Mouse (Mus musculus): ENCODE measurements at regions not wholly inside any gene's neighbourhood (a gene's known extent, or its start where the extent isn't known, plus 50 kb on each side); places are given as distances from the start of the nearest gene placed in this dataset.
"Not testable (repeated sequence)": the region's sequence is repeated elsewhere in the genome, so short reads cannot be mapped to it uniquely, and the experiment has no call there.

DNA sequence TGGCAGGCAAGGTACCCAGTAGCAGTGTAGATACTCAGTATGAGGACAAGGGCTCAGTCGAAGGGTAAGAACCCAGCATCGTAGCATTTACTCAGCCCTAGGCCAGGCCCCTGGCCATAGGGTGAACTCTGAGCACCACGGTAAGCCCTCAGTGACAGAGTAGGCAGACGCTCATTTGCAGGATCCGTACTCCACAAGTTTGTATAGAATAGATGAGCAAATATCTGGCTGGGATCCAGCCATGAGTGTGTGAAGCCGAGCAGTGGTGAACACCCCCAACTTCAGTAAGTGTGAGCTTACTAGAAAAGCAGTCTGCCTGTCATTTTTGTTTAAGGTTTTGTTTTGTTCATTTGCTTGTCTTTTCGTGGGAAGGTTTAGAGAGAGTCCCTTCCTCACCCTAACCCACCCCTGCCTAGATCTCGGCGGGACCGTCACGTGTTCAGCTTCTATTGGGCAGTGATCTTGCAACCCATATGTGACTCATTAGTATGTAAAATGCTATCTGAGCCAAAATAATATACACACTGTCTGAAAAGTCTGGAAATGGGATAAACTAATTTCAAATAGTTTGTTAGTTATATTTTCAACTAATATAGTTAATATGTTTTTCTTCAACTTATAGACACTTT lies 76.3 kb downstream of the Gm5447 start:
- Histone ChIP-seq H3K27me3 (ENCODE audit: control insufficient read depth, insufficient read depth, low read length) (no peaks in the 10 kb centered on the region), H3K4me1 (ENCODE audit: control insufficient read depth, insufficient read depth, insufficient read length, low read length) (no peaks in the 10 kb centered on the region), H3K27ac (ENCODE audit: insufficient read depth, low read depth, low read length) (no peak overlapping the region), H3K4me3 (ENCODE audit: low read depth, low read length) (no peak overlapping the region), H3K36me3 (ENCODE audit: control insufficient read depth, insufficient read depth, low read length) (no peaks in the 10 kb centered on the region)
- WGBS = 74% methylated on average over 11 of the region's 11 CpGs
- TF ChIP-seq POLR2A (IDR thresholded peaks at IDR 0.05; ENCODE audit: low read depth, low read length) (no peak), CTCF (IDR thresholded peaks at IDR 0.05; ENCODE audit: extremely low read depth, insufficient read length, insufficient replicate concordance, low read depth, low read length) (no peak)

DNA sequence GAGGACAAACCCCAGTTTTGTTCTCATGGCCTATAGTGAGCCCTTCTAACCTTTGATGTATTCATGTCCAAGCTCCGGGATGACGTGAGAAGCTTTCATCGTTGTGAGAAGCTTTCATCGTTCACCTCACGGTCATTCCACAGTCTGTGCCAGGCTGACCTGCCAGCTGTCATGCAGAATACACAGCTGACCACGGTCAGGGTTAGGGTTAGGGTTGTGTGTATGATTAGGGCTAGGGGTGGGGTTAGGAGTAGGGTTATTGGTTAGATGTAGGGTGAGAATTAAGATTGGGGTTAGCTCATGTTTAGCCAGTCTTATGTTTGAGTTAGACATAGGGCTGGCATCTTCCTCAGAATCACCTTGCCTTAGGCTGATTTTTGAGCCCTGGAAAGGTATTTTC lies 77.6 kb downstream of the Gm5447 start:
- WGBS = 93% methylated on average over 2 of the region's 6 CpGs
- not testable (repeated sequence) for H3K36me3 ChIP-seq (ENCODE audit: control insufficient read depth, insufficient read depth, low read length); H3K4me3 ChIP-seq (ENCODE audit: low read depth, low read length); H3K27ac ChIP-seq (ENCODE audit: insufficient read depth, low read depth, low read length); H3K4me1 ChIP-seq (ENCODE audit: control insufficient read depth, insufficient read depth, insufficient read length, low read length); H3K27me3 ChIP-seq (ENCODE audit: control insufficient read depth, insufficient read depth, low read length)

DNA sequence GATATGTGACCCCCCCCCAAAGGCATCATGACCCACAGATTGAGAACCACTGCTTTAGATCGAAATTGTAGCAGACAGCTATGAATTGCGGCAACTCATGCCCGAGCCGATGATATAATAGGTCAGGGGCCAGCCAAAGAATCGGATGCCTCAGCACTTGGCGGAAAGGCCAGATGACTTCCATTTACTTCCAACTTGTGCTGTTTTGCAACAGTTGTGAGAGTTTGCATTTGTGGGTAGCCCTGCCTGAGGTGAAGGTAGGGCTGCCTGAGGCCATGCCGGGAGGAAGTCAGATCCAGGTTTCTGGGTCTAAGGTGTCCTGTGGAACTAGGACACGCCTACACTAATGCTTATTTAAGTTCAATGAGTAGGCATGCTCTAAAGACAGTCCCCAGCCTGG lies 80.4 kb downstream of the Gm5447 start:
- TF ChIP-seq POLR2A (IDR thresholded peaks at IDR 0.05; ENCODE audit: low read depth, low read length) (no peak), CTCF (IDR thresholded peaks at IDR 0.05; ENCODE audit: extremely low read depth, insufficient read length, insufficient replicate concordance, low read depth, low read length) (no peak)
- Histone ChIP-seq H3K4me3 (ENCODE audit: low read depth, low read length) (no peak overlapping the region), H3K27me3 (ENCODE audit: control insufficient read depth, insufficient read depth, low read length) (no peaks in the 10 kb centered on the region), H3K36me3 (ENCODE audit: control insufficient read depth, insufficient read depth, low read length) (no peaks in the 10 kb centered on the region), H3K27ac (ENCODE audit: insufficient read depth, low read depth, low read length) (no peak overlapping the region), H3K4me1 (ENCODE audit: control insufficient read depth, insufficient read depth, insufficient read length, low read length) (no peaks in the 10 kb centered on the region)
- 87% methylated on average over 8 of the region's 8 CpGs for WGBS

DNA sequence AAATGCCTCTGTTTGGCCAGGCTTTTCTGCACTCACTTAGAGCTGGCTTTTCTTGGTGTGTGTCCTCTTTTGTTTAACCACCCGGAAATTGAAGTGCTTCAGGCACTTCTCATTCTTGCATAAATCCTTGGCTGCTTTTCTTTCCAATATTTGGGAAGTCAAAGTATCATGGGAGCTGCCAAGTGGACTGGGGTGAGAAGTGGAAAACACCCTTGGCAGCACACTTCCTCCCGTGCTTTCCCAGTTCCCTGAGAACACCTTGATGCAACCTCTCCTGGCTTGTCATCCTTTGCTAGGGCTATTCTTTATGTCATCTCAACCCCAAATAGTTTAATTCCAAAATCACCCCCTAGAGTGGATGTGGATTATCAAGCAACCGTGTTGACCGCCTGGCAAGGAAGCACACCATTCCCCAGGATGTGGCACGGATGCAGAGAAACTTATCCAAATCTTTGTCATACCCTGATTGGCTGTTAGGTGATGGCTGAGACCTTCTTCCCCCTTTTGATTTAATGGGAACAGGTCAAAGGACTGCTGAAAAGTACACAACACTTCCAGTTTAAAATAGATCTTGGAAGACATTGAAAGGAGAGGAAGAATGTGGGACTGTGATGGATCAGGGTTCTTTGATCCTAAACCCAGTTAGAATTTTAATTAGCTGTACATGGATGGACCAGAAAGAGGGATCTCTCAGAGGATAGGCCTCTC lies 81.5 kb downstream of the Gm5447 start:
- Histone ChIP-seq H3K4me1 (ENCODE audit: control insufficient read depth, insufficient read depth, insufficient read length, low read length) (no peaks in the 10 kb centered on the region), H3K27ac (ENCODE audit: insufficient read depth, low read depth, low read length) (no peak overlapping the region), H3K36me3 (ENCODE audit: control insufficient read depth, insufficient read depth, low read length) (no peaks in the 10 kb centered on the region), H3K4me3 (ENCODE audit: low read depth, low read length) (no peak overlapping the region), H3K27me3 (ENCODE audit: control insufficient read depth, insufficient read depth, low read length) (no peaks in the 10 kb centered on the region)
- 76% methylated on average over 5 of the region's 5 CpGs for WGBS
- no peak for TF ChIP-seq CTCF (IDR thresholded peaks at IDR 0.05; ENCODE audit: extremely low read depth, insufficient read length, insufficient replicate concordance, low read depth, low read length)

DNA sequence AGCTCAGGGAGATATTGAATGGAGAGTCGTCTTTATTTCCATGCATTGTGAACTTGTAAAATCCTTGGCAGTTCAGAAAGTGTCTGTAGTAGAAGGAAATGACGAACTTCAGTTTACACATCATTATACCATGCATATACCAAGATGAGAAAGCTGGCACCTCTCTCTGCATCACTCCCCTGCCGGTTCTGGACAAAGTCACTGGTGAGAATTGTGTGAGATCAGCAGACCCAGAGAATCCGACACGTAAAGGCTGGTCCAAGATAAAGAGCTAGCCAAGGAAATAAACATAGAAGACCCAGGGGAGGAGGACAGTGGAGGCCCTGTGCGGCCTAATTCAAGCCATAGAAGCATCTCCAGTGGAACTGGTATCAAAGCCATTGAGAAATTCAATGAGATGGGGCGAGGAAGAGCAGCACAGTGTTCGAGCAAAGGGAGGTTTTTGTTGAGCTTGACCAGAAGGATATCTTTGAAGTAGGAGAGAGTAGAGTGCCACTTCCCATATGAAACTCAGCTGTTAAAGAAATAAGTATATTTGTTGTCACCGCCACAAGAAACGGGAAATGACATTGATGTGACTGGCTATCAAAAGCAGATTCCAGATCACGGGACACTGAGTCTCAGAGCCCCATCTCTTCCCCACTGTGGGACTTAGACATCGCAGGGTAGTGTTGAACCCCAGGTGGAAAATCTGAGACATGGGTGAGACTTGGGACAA lies 82.3 kb downstream of the Gm5447 start:
- Histone ChIP-seq H3K36me3 (ENCODE audit: control insufficient read depth, insufficient read depth, low read length) (no peaks in the 10 kb centered on the region), H3K27ac (ENCODE audit: insufficient read depth, low read depth, low read length) (no peak overlapping the region), H3K4me1 (ENCODE audit: control insufficient read depth, insufficient read depth, insufficient read length, low read length) (no peaks in the 10 kb centered on the region), H3K27me3 (ENCODE audit: control insufficient read depth, insufficient read depth, low read length) (no peaks in the 10 kb centered on the region), H3K4me3 (ENCODE audit: low read depth, low read length) (no peak overlapping the region)
- TF ChIP-seq CTCF (IDR thresholded peaks at IDR 0.05; ENCODE audit: extremely low read depth, insufficient read length, insufficient replicate concordance, low read depth, low read length) (no peak), POLR2A (IDR thresholded peaks at IDR 0.05; ENCODE audit: low read depth, low read length) (no peak)
- 85% methylated on average over 12 of the region's 12 CpGs for WGBS

DNA sequence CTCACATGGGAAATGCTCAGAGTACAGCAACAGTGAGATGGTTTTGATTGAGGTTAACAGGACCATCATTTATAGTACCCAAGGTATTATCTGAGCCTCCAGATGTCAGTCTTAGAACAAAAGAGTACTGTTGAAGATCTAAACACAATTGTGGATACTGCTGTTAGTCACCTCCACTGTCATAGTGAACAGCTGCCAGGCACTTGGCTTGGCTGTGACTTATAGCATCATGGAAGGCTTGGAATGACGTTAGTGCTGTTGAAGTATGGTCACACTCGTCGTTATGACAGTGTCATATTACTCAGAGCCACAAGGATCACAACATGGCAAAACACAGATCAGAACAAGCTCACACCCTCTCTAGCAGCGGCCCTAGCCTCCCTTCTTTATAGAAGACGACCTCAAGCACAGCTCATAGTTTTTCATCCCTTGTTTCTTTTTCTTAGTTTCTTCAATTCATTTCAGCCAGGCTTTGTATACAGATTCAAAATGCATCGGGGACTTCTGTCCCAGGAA lies 87.0 kb downstream of the Gm5447 start:
- H3K36me3 ChIP-seq (ENCODE audit: control insufficient read depth, insufficient read depth, low read length) = no peaks in the 10 kb centered on the region
- no peaks in the 10 kb centered on the region for H3K4me1 ChIP-seq (ENCODE audit: control insufficient read depth, insufficient read depth, insufficient read length, low read length)
- no peak for TF ChIP-seq CTCF (IDR thresholded peaks at IDR 0.05; ENCODE audit: extremely low read depth, insufficient read length, insufficient replicate concordance, low read depth, low read length)
- TF ChIP-seq POLR2A (IDR thresholded peaks at IDR 0.05; ENCODE audit: low read depth, low read length) = no peak
- no peak overlapping the region for H3K27ac ChIP-seq (ENCODE audit: insufficient read depth, low read depth, low read length)
- WGBS = 71% methylated on average over 6 of the region's 6 CpGs
- no peak overlapping the region for H3K4me3 ChIP-seq (ENCODE audit: low read depth, low read length)
- no peaks in the 10 kb centered on the region; the same call in 1 of the 2 replicates for H3K27me3 ChIP-seq (ENCODE audit: control insufficient read depth, insufficient read depth, low read length)

DNA sequence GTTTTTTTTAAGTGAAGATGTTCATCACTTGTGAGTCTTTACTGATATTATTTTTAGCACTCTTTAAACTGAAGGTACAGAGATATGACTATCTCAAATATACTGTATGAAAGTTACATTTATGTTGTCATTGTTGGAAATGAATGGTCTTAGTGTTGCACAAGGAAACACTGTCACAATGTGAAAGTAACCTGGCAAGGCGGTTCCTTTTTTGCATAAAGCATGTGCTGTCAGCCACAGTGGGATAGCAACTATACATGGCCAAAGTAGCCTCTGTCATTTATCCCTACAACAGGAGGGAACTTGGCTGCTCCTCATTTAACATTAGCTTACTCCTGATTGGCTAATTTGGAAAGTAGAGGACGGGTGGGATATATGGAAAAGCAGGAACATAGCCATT lies 94.3 kb downstream of the Gm5447 start:
- H3K36me3 ChIP-seq (ENCODE audit: control insufficient read depth, insufficient read depth, low read length) = no peaks in the 10 kb centered on the region
- H3K27ac ChIP-seq (ENCODE audit: insufficient read depth, low read depth, low read length) = no peak overlapping the region
- no peaks in the 10 kb centered on the region for H3K4me1 ChIP-seq (ENCODE audit: control insufficient read depth, insufficient read depth, insufficient read length, low read length)
- 53% methylated on average over 2 of the region's 2 CpGs for WGBS
- no peaks in the 10 kb centered on the region for H3K27me3 ChIP-seq (ENCODE audit: control insufficient read depth, insufficient read depth, low read length)
- TF ChIP-seq CTCF (IDR thresholded peaks at IDR 0.05; ENCODE audit: extremely low read depth, insufficient read length, insufficient replicate concordance, low read depth, low read length) = no peak
- H3K4me3 ChIP-seq (ENCODE audit: low read depth, low read length) = no peak overlapping the region

All from small intestine, adult 2 months (tissue).